Mouse (Mus musculus) liver, adult (tissue): ENCODE data around the gene Grk5.

Experiments used
- GATA4 ChIP-seq: IDR thresholded peaks from 2 replicates; pipeline ENCODE4 v1.6.1; 2014; ENCODE audit warnings: mild to moderate bottlenecking, low read length; ENCODE audit not compliant: insufficient replicate concordance

The Grk5 gene

GRCm38 (mm10) chr19:60994214-60994613, 104.7 kb downstream of the Grk5 start:
- no peak for TF ChIP-seq GATA4

- no peak for TF ChIP-seq GATA4
Observed at GRCm38 (mm10) chr19:60994845-60995244, 105.3 kb downstream of the Grk5 start.

GRCm38 (mm10) chr19:60997784-60998183, 108.2 kb downstream of the Grk5 start:
- TF ChIP-seq GATA4: no peak

- no peak for TF ChIP-seq GATA4
Observed at GRCm38 (mm10) chr19:60999652-61000051, 110.1 kb downstream of the Grk5 start.

- no peak for TF ChIP-seq GATA4
Observed at GRCm38 (mm10) chr19:61000958-61001357, 111.4 kb downstream of the Grk5 start.

- TF ChIP-seq GATA4: no peak
Observed at GRCm38 (mm10) chr19:61009266-61009665, 119.7 kb downstream of the Grk5 start.

- no peak for TF ChIP-seq GATA4
Observed at GRCm38 (mm10) chr19:61017477-61018266, 128.1 kb downstream of the Grk5 start.

- TF ChIP-seq GATA4: no peak
Observed at GRCm38 (mm10) chr19:61021502-61021901, 132.0 kb downstream of the Grk5 start.

- TF ChIP-seq GATA4: no peak
Observed at GRCm38 (mm10) chr19:61021939-61022566, 132.5 kb downstream of the Grk5 start.

- TF ChIP-seq GATA4: no peak
Observed at GRCm38 (mm10) chr19:61031570-61031969, 142.0 kb downstream of the Grk5 start.

- TF ChIP-seq GATA4: no peak
Observed at GRCm38 (mm10) chr19:61039151-61039550, 149.6 kb downstream of the Grk5 start.

GRCm38 (mm10) chr19:61048646-61049045, 159.1 kb downstream of the Grk5 start:
- no peak for TF ChIP-seq GATA4

- TF ChIP-seq GATA4: no peak
Observed at GRCm38 (mm10) chr19:61049413-61049812, 159.9 kb downstream of the Grk5 start.

- peak; percentile 28; the same call in 1 of the 2 replicates for TF ChIP-seq GATA4
Observed at GRCm38 (mm10) chr19:61051151-61051550, 161.6 kb downstream of the Grk5 start.

- no peak for TF ChIP-seq GATA4
Observed at GRCm38 (mm10) chr19:61052008-61052407, 162.5 kb downstream of the Grk5 start.

- TF ChIP-seq GATA4: no peak
Observed at GRCm38 (mm10) chr19:61052786-61053185, 163.2 kb downstream of the Grk5 start.
